Mouse (Mus musculus): ENCODE data around the gene Lrrc29.

Gene Lrrc29

DNA sequence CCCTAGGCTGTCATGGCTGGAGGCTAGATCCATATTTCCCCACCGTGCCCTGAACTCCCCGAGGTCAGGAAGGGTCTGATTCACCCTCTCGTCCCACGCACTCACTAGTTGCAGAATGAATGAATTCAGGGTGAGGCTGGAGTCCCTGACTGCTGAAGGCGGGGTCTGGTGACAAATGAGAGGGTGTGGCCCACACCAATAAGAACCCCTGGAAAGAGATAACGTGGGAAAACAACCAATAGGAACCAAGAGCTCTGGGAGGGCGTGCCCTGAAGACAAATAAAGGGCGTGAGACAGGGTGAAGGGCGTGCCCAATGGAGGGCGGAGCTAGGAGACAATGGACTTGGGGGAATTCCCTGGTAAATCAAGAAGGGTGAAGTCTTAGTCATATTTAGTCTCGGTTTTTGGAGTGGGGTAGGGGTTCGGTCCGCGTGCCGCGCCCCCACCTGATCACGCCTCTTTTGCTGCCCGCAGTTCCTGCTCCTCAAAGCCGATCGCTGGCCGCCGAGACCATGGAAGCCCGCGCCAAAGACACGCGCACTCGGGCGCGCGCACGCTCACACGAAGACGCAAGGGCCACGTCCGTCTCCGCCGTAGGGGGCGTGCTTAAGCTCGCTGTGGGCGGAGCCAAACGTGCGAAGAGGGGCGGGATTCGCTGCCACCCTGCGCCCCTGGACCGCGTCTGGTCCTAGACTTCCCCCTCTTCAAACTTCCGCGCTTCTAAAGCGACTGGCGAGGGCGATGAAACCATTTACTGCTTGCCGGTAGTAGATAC, 36.9 kb downstream of the Lrrc29 start:
- peak; percentile 98 for DNase-seq

DNA sequence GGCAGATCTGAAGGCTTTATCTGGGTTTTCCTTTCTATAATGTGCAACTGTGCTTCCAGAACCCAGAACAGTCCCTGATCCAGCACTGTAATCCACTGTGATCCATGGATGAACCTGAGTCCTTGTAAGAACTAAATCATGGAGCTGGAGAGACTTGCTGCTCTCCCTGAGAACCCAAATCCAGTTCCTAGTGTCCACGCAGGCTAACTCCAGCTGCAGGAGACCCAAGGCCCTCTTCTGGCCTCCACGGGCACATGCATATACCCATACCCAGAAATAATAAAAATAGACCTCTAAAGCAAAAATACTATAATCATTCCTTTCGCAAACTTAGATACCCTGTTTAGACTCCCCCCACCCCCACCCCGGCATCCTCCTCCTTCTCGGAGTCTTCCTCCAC, 37.8 kb downstream of the Lrrc29 start:
- no peak for DNase-seq

- no peak for DNase-seq
Measured at GRCm38 (mm10) chr8:105286907-105287306, 39.2 kb downstream of the Lrrc29 start.

GRCm38 (mm10) chr8:105285514-105285913, 40.6 kb downstream of the Lrrc29 start:
- DNase-seq: no peak

GRCm38 (mm10) chr8:105283074-105283473, 43.0 kb downstream of the Lrrc29 start:
- DNase-seq: peak; percentile 50

- DNase-seq: no peak
Measured at GRCm38 (mm10) chr8:105282239-105282638, 43.8 kb downstream of the Lrrc29 start.

GRCm38 (mm10) chr8:105281821-105282220, 44.3 kb downstream of the Lrrc29 start:
- DNase-seq: no peak

GRCm38 (mm10) chr8:105280567-105280966, 45.5 kb downstream of the Lrrc29 start:
- DNase-seq: no peak

DNA sequence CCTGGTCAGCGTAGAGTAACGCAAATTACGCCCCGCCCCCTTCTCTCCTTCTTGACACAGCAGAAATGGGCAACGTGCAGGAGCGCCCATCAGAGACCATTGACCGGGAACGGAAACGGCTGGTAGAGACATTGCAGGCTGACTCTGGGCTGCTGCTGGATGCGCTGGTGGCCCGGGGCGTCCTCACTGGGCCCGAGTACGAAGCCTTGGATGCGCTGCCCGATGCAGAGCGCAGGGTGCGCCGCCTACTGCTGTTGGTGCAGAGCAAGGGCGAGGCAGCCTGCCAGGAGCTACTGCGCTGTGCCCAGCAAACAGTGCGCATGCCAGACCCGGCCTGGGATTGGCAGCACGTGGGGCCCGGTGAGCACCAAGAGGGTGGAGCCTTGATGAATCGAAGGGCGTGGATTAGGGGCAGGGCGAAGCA, 47.2 kb downstream of the Lrrc29 start:
- DNase-seq: peak; percentile 92

DNA sequence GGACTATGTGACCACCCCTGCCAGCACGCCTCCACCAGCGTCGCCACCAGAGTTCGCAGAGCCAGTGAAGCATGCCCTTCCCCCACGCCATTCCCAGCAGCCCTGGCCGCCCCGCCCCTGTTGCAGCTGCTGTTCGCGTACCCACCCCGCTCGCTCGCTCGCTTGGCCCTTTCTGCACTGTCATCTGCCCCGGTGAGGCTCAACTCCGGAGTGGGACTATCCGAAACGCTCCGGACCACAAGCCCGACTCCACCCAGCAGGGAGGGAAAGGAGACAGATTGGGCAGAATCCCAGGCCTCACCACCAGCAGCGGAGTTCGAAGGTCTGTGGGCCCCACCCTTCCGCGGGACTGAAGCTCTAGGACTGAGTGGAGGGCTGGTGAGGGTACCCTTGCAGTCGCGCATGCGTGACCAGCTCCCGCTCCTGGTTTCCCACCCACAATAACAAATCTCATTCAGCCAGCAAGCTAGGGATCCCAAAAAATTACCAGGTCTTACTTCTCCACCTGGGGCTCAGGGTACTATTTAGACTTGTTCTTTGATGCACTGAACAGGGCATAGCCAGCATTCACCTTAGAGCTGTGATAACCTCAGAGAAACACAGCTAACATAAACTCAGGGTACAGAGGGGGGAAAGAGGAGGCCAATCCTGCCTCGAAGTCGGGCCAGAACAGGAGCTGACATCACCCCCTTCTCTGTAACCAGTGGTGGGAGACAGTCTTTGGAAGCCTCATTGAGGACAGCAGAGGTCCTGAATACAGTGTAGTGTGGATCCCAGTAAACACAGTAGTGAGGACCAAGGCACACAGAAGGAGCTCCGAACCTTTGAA, 49.6 kb downstream of the Lrrc29 start:
- DNase-seq: no peak

- no peak for DNase-seq
Measured at GRCm38 (mm10) chr8:105275840-105276239, 50.2 kb downstream of the Lrrc29 start, which contains the start of gene Nol3. Gene Nol3, plus strand, starts transcription at chr8:105276140.

DNA sequence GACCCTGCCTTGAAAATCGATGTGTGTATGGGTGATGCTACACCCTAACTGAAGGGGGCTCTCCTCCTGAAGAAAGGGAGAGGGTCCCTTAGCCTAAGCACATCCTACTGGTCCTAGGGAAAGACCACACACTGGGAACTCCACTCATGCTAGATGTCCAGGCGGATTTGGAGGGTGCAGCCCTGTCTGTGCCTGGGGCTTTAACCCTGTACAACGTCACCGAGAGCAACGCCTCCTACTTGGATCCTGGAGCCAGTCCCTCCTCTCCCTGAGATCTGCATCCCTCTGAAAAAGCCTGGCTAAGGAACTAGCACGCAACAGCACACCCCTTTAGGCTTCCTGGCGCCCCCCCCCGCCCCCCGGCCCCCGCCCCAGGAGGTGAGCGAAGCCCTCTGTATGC, 50.7 kb downstream of the Lrrc29 start:
- DNase-seq: no peak

DNA sequence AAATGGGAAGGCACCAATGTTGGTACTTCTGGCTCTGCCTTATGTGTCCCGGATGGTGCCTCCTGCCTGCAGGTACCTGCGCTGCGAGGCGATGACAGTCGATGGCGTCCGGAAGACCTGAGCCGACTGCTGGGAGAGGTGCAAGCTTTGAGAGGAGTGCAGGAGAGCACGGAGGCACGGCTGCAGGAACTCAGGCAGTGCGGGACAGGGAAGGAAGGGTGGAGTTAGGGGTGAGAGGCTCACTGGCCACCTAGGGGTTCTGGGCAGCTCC, 55.2 kb downstream of the Lrrc29 start:
- peak; percentile 20 for DNase-seq

GRCm38 (mm10) chr8:105270101-105270915, 55.8 kb downstream of the Lrrc29 start:
- DNase-seq: no peak

- DNase-seq: peak; percentile 65
Measured at GRCm38 (mm10) chr8:105269461-105269947, 56.6 kb downstream of the Lrrc29 start, which contains the start of gene Hsf4. Gene Hsf4, plus strand, starts transcription at chr8:105269801.

- DNase-seq: no peak
Measured at GRCm38 (mm10) chr8:105269075-105269458, 57.0 kb downstream of the Lrrc29 start.

DNA sequence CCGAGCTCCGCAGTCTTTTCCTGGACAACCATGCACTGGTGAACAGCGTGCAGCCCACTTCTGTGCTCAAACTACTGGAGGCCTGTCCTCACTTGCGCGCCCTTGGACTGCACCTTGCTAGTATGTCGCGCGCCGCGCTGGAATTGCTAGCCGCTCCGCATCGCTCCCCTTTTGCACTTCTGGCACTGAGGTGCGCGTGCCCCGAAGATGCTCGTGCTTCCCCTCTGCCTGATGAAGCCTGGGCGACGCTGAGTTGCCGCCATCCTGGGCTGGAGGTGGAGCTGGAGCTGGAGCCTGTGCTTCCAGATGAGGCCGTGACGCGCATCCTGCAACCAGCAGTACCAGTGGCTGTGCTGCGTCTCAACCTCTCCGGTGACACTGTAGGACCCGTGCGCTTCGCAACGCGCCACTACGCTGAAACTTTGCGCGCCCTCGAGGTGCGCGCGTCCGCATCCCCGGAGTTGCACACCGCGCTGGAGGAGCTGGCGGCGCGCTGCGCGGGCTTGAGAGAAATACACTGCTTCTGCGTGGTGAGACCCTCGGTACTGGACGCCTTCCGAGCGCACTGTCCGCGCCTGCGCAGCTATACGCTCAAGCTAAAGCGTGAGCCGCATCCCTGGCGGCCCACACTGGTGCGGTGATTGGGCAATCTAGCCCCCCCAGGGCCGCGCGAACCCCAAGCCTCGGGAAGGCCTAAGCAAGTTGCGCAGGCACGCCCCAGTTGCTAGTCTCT, 57.6 kb downstream of the Lrrc29 start:
- DNase-seq: peak; percentile 61

GRCm38 (mm10) chr8:105266775-105267174, 59.3 kb downstream of the Lrrc29 start:
- DNase-seq: peak; percentile 13

DNA sequence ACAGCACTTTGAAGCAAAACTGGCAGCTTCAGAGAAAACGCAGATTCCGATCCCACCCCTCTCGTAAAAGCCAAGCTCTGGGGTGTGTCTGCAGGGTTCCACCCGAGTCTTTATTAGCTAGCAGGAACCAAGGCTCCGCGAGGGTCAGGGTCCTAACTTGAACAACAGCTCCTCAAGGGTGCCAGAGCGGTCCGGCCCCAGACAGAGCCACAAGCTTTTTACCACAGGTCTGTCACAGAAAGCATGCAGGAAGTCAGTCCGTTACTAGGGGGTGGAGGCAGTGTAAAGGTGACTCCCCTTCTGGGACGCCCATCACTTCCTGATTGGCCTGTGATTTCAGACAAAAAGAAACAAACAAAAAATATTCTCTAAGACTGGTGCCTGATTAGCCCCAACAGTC, 61.0 kb downstream of the Lrrc29 start:
- DNase-seq: peak; percentile 13

- peak; percentile 56 for DNase-seq
Measured at GRCm38 (mm10) chr8:105264024-105264982, 61.8 kb downstream of the Lrrc29 start, which contains the start of the genes Tradd and Fbxl8. Gene Tradd, minus strand, starts transcription at chr8:105264609. Gene Fbxl8, plus strand, starts transcription at chr8:105264648.

Measured in cerebellum, adult 8-10 months (tissue).